ENCODE assay signal across 8 mouse cellular contexts in the genomic region with DNA sequence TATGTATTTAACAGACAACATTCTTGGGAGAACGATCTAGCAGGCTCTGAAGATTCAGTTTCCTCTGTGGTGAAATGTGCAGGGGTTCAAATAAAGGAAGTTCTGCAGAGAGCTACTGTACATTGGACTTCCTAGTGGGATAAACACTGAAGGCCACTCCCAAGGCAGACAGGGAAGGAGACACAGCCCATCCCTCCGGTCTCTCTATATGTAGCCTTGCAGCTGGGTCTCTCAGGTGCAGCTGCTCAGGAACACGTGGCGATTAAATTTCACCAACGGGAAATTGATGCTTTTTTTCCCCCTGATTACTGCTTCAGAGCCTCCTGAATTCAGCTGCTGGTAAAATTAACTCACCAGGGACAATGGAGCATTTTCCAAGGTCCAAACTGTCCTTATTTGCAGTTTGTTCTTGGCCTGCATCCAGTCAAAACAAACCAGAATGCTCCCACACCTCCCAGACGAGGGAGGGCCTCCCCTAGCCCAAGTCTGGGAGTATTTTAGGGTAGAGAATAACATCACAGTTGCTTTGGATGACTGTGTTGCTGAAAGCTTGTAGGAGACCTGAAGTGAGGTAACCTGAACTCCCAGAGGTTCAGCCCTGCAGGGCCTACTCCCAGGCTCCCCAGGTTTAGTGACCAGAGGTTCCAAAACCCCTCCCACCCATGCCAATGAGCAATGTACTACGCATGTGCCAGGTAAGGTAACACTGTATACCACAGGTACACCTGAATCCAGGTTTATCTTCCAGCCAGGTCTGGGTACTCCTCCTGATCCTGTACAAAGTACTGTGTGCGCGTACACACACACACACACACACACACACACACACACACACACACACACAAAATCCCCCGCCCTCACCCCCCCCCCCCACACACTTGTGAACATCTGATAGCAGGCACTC.
DNase-seq lines count a peak whose midpoint lies in the region; ATAC-seq and TF ChIP-seq lines count a peak whose summit lies in the region.

No protein-coding gene starts in this region.

- ATAC-seq in forebrain, embryonic 13.5 days, result peak; percentile 37; the same call in 1 of the 2 replicates
- peak; percentile 58 for ATAC-seq in forebrain, embryonic 16.5 days
- ATAC-seq in intestine, postnatal 0 days, result peak; percentile 47; the same call in 1 of the 2 replicates
- peak; percentile 78 for ATAC-seq in limb, embryonic 13.5 days (ENCODE audit: low FRiP score, low read depth)

- no peak for DNase-seq in forebrain, embryonic 10.5 days (ENCODE audit: extremely low spot score, low spot score)
- DNase-seq in 3T3-L1 (ENCODE audit: low read depth, low spot score), result peak; percentile 40
- no peak for DNase-seq in urinary bladder, adult 2 months (ENCODE audit: low spot score)
- no peak for DNase-seq in cerebellum, postnatal 10 days

- no peak overlapping the region for H3K4me3 ChIP-seq in forebrain, embryonic 13.5 days
- H3K4me3 ChIP-seq in forebrain, embryonic 10.5 days, result no peak overlapping the region
- H3K4me3 ChIP-seq in forebrain, embryonic 16.5 days (replicated peaks; ENCODE audit: low read length), result no peak overlapping the region
- no peak overlapping the region for H3K4me3 ChIP-seq in intestine, postnatal 0 days (ENCODE audit: low read depth, low read length)
- H3K4me3 ChIP-seq in limb, embryonic 13.5 days, result no peak overlapping the region

- TF ChIP-seq CTCF in intestine, postnatal 0 days (IDR thresholded peaks at IDR 0.05; ENCODE audit: low read depth), result no peak

- H3K4me1 ChIP-seq in forebrain, embryonic 13.5 days, result peaks cover 11% of the 10 kb centered on the region
- H3K4me1 ChIP-seq in forebrain, embryonic 10.5 days, result no peaks in the 10 kb centered on the region
- H3K4me1 ChIP-seq in forebrain, embryonic 16.5 days (replicated peaks; ENCODE audit: control insufficient read depth, insufficient read depth, low read length), result peaks cover 14% of the 10 kb centered on the region
- no peaks in the 10 kb centered on the region for H3K4me1 ChIP-seq in intestine, postnatal 0 days (replicated peaks; ENCODE audit: control insufficient read depth, insufficient read depth, low read length)
- H3K4me1 ChIP-seq in limb, embryonic 13.5 days, result peaks cover 27% of the 10 kb centered on the region

- no peak overlapping the region for H3K9ac ChIP-seq in forebrain, embryonic 13.5 days
- H3K9ac ChIP-seq in forebrain, embryonic 16.5 days (replicated peaks; ENCODE audit: low read depth, low read length), result no peak overlapping the region
- H3K9ac ChIP-seq in intestine, postnatal 0 days (ENCODE audit: low read depth, low read length), result no peak overlapping the region
- H3K9ac ChIP-seq in limb, embryonic 13.5 days, result no peak overlapping the region

- no peaks in the 10 kb centered on the region for H3K9me3 ChIP-seq in forebrain, embryonic 13.5 days (replicated peaks)
- no peaks in the 10 kb centered on the region for H3K9me3 ChIP-seq in forebrain, embryonic 10.5 days
- no peaks in the 10 kb centered on the region for H3K9me3 ChIP-seq in forebrain, embryonic 16.5 days (ENCODE audit: control insufficient read depth, low read length)
- no peaks in the 10 kb centered on the region for H3K9me3 ChIP-seq in intestine, postnatal 0 days (ENCODE audit: control insufficient read depth)
- no peaks in the 10 kb centered on the region for H3K9me3 ChIP-seq in limb, embryonic 13.5 days

- peaks cover 59% of the 10 kb centered on the region for H3K36me3 ChIP-seq in forebrain, embryonic 13.5 days (ENCODE audit: poor library complexity, severe bottlenecking)
- peaks cover 73% of the 10 kb centered on the region for H3K36me3 ChIP-seq in forebrain, embryonic 10.5 days (replicated peaks)
- H3K36me3 ChIP-seq in forebrain, embryonic 16.5 days (ENCODE audit: control insufficient read depth, insufficient read depth), result peaks cover 15% of the 10 kb centered on the region
- 0 out of 2 replicates have a peak, but pooled peaks cover 19% of the 10 kb centered on the region for H3K36me3 ChIP-seq in intestine, postnatal 0 days (ENCODE audit: control insufficient read depth, insufficient read depth)
- peaks cover 53% of the 10 kb centered on the region for H3K36me3 ChIP-seq in limb, embryonic 13.5 days

- H3K4me2 ChIP-seq in forebrain, embryonic 13.5 days, result no peak overlapping the region
- no peak overlapping the region for H3K4me2 ChIP-seq in forebrain, embryonic 16.5 days (ENCODE audit: low read length)
- H3K4me2 ChIP-seq in intestine, postnatal 0 days (replicated peaks; ENCODE audit: low read depth), result no peak overlapping the region
- no peak overlapping the region for H3K4me2 ChIP-seq in limb, embryonic 13.5 days (replicated peaks)

- 68% methylated on average over 10 of the region's 10 CpGs for WGBS in forebrain, embryonic 13.5 days
- WGBS in forebrain, embryonic 10.5 days, result 93% methylated on average over 10 of the region's 10 CpGs
- 51% methylated on average over 10 of the region's 10 CpGs for WGBS in forebrain, embryonic 16.5 days
- 66% methylated on average over 10 of the region's 10 CpGs for WGBS in intestine, postnatal 0 days
- 63% methylated on average over 10 of the region's 10 CpGs for WGBS in limb, embryonic 13.5 days

- no peak overlapping the region; the same call in 1 of the 2 replicates for H3K27ac ChIP-seq in forebrain, embryonic 13.5 days
- H3K27ac ChIP-seq in forebrain, embryonic 10.5 days, result no peak overlapping the region
- peak overlapping the region; percentile 39 for H3K27ac ChIP-seq in forebrain, embryonic 16.5 days (ENCODE audit: low read length)
- no peak overlapping the region for H3K27ac ChIP-seq in intestine, postnatal 0 days (ENCODE audit: low read depth, low read length)
- peak overlapping the region; percentile 33; the same call in 1 of the 2 replicates for H3K27ac ChIP-seq in limb, embryonic 13.5 days

- no peaks in the 10 kb centered on the region for H3K27me3 ChIP-seq in forebrain, embryonic 13.5 days
- no peaks in the 10 kb centered on the region for H3K27me3 ChIP-seq in forebrain, embryonic 10.5 days (ENCODE audit: poor library complexity, severe bottlenecking)
- no peaks in the 10 kb centered on the region for H3K27me3 ChIP-seq in forebrain, embryonic 16.5 days (replicated peaks; ENCODE audit: control insufficient read depth, insufficient read depth, low read length)
- no peaks in the 10 kb centered on the region for H3K27me3 ChIP-seq in intestine, postnatal 0 days (replicated peaks; ENCODE audit: control insufficient read depth, insufficient read depth, low read length)
- H3K27me3 ChIP-seq in limb, embryonic 13.5 days, result no peaks in the 10 kb centered on the region

Comparison
In these comparisons a context has a peak if more than half of its experiments do, and no peak if none do; other contexts are left out.
1. H3K27ac ChIP-seq: peak in forebrain, embryonic 16.5 days (single experiment) and limb, embryonic 13.5 days (single experiment); none in forebrain, embryonic 13.5 days (single experiment), forebrain, embryonic 10.5 days (single experiment) and intestine, postnatal 0 days (single experiment).
2. Peak in every context shown above with its lines, with median percentiles within 50 percentile points of each other: ATAC-seq.